Mouse (Mus musculus) thymus, adult 2 months (tissue): ENCODE data around the gene Higd1c.

Source experiments
- CTCF ChIP-seq: fragments of 200-500 bp; IDR thresholded peaks from 2 replicates; pipeline ENCODE4 v1.5.1; 2012; ENCODE audit warnings: mild to moderate bottlenecking, control low read depth, low read length, moderate library complexity, borderline replicate concordance; ENCODE audit not compliant: control insufficient read depth, poor library complexity, insufficient read depth; ENCODE audit errors: extremely low read depth
- POLR2A ChIP-seq: fragments of 200-500 bp; IDR thresholded peaks from 2 replicates; pipeline ENCODE4 v1.6.1; 2012; ENCODE audit warnings: mild to moderate bottlenecking, low read length, control low read depth, moderate library complexity; ENCODE audit not compliant: control insufficient read depth, poor library complexity, insufficient read depth; ENCODE audit errors: extremely low read depth

- TF ChIP-seq POLR2A (no peak), CTCF (no peak)
Measured at GRCm38 (mm10) chr15:100402347-100402746, 38.0 kb downstream of the Higd1c start.
